Mouse (Mus musculus): ENCODE measurements around the gene Fam110a. TPM values are rescaled to one million over a fixed set of nuclear protein-coding genes. Genes with fewer than 3 reads are reported as not detected.
"Not testable (repeated sequence)": the region's sequence is repeated elsewhere in the genome, so short reads cannot be mapped to it uniquely, and the experiment has no call there.

Gene Fam110a
- total RNA-seq, 2 experiments from 2014 or later: 6.8 to 7.8 TPM

GRCm38 (mm10) chr2:151998932-151999331, 18.9 kb upstream of the Fam110a start:
- intact Hi-C loops (cut with DNase I): no loop called here

GRCm38 (mm10) chr2:151998505-151998899, 18.5 kb upstream of the Fam110a start:
- intact Hi-C loops (cut with DNase I): no loop called here
- peak in 1 of 2 experiments; percentile 16 for DNase-seq (ENCODE audit: extremely low spot score in 1 of 2, low spot score in 2 of 2)

More at GRCm38 (mm10) chr2:151998932-151999331, 18.9 kb upstream of the Fam110a start:
- DNase-seq (ENCODE audit: extremely low spot score in 1 of 2, low spot score in 2 of 2): no peak

DNA sequence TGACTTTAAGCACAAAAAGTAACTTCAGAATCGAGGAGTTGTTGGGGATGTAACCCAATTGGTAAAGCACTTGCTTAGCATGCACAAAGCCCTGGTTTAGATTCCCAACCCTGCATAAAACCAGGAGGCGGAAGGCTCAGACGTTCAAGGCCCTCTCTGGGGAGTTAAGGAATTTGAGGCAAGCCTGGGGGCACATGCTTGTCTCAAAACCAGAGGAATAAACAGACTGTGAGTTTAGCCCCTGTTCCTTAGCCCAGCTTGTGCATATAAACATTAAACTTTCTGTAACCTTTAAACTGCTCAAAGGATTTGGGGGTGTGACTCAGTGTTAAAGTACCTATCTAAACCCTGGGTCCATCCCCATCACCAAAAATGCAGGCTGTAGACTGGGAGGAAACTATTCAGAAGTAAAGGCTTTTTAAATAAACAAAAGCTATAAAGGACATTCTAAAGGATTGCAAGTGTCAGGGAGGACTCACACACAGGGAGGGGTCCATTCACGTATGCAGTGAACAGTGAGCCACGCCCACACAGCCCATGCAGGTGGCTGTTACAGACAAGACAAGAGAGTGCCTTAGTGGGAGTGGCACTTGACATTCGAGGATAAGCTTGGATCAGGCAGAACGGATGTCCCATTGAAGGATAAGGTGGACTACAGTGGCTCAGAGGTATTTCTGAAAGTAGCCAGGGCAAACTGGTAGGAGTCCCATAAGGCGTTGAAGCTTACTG, 17.9 kb upstream of the Fam110a start:
- DNase-seq (ENCODE audit: extremely low spot score in 1 of 2, low spot score in 2 of 2): peak in 1 of 2 experiments; percentile 17
- intact Hi-C loops (cut with DNase I): no loop called here

GRCm38 (mm10) chr2:151997190-151997575, 17.2 kb upstream of the Fam110a start:
- intact Hi-C loops (cut with DNase I); DNase-seq (ENCODE audit: extremely low spot score in 1 of 2, low spot score in 2 of 2): not testable (repeated sequence)

DNA sequence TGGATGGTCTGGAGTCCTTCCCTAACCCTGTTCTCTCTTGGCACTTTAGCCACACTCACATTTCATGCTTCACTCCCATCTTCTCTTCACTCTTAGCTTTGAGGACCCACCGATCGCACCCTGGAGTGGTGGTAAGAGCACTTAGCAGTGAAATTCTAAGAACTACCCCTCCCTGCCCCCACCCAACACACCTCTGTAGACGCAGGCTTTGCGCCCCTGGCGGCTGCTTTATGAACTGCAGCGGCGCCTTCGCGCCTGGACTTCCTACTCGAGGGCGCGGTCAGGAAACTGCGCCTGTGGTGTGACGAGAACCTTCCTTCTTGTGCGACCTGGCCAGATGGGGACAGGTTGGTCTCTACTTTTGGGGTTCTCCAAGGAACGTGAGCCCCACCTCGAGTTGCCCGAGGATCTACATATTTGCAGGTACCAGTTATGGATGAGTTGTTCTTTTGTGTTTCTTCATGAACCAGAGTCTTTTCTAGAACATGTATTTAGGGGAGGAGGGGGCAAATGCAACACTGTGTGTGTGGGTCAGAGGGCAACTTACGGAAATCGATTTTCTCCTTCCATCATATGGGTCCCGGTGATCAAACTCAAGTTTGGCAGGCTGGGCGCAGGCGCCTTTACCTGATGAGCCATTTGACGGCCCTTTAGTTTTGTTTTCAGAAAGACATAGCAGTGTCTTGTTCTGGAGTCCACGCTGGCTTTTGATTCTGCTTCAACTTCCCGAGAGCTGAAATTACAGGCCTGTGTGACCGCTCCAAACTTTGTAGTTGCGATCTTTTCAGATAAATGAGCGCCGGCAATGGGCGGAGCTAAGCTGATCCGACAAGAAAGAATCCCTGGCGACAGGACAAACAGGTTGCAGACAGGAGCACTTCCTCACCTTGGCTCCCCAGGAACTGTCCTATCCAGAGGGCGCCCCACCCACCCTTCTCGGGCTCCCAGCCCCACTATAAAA, 16.5 kb upstream of the Fam110a start, which contains the start of gene Slc52a3:
Gene Slc52a3 (plus strand): TSS at position 283 of the 961 bp plus-strand sequence.
- intact Hi-C loops (cut with DNase I): no loop called here
- DNase-seq (ENCODE audit: extremely low spot score in 1 of 2, low spot score in 2 of 2): peak; percentile 57 to 90

- intact Hi-C loops (cut with DNase I): loop anchor here (2.0 to 5.0 kb wide), 3 partner anchors 54 to 247 kb away; no protein-coding TSS in a partner anchor
- DNase-seq (ENCODE audit: extremely low spot score in 1 of 2, low spot score in 2 of 2): peak; percentile 65 to 79
These were observed 14.5 kb upstream of the Fam110a start for GRCm38 (mm10) chr2:151994350-151995122.

- DNase-seq (ENCODE audit: extremely low spot score in 1 of 2, low spot score in 2 of 2): no peak
- intact Hi-C loops (cut with DNase I): loop anchor here (5.0 kb wide), 1 partner anchor 244 kb away; no protein-coding TSS in a partner anchor
These were observed 11.4 kb upstream of the Fam110a start for GRCm38 (mm10) chr2:151991446-151991845.

DNA sequence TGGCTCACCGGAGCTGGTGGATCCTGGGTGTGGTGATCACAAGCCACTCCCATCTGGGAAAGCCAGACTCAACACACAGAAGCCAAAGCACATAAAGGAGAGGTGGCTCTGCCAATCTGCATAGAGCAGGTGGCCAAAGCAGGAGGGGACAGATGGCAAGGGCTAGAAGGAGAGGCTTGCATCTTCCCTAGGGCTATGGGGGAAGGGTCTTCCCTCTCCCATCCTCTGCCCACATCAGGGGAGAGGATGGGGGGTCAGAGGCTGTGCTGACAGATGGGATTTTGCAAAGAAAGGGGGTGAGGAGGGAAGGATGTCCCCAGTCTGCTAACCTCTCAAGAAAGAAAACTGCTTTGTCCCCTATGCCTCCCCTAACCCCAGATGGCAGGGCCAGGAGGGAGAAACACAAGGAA, 11.0 kb upstream of the Fam110a start:
- intact Hi-C loops (cut with DNase I): loop anchor here (5.0 kb wide), 1 partner anchor 244 kb away; no protein-coding TSS in a partner anchor
- peak in 1 of 2 experiments; percentile 15 for DNase-seq (ENCODE audit: extremely low spot score in 1 of 2, low spot score in 2 of 2)

GRCm38 (mm10) chr2:151988978-151989377, 9.0 kb upstream of the Fam110a start:
- intact Hi-C loops (cut with DNase I): no loop called here
- no peak for DNase-seq (ENCODE audit: extremely low spot score in 1 of 2, low spot score in 2 of 2)

DNA sequence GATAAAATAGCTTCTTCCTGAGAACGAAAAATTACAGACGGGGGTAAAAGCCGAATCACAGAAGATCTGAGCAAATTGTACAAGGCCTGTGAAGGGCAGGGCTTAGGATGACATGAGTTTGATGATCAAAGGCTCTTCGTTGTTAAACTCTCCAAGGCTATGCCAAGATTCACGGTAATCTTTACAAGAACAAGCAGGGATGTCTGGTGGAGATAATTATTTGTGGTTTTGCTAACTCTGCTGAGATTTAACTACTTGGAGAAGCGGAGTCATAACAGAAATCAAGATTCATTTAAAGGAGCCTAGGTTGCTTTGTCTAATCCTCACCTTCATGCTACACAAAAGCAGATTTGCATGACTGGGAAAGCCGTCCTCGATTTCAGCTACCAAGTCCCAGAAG, 6.9 kb upstream of the Fam110a start:
- intact Hi-C loops (cut with DNase I): no loop called here
- no peak for DNase-seq (ENCODE audit: extremely low spot score in 1 of 2, low spot score in 2 of 2)

- intact Hi-C loops (cut with DNase I): no loop called here
- DNase-seq (ENCODE audit: extremely low spot score in 1 of 2, low spot score in 2 of 2): no peak
These were observed 5.6 kb upstream of the Fam110a start for GRCm38 (mm10) chr2:151985426-151986172.

- no peak for DNase-seq (ENCODE audit: extremely low spot score in 1 of 2, low spot score in 2 of 2)
- intact Hi-C loops (cut with DNase I): no loop called here
These were observed 4.0 kb upstream of the Fam110a start for GRCm38 (mm10) chr2:151984019-151984418.

DNA sequence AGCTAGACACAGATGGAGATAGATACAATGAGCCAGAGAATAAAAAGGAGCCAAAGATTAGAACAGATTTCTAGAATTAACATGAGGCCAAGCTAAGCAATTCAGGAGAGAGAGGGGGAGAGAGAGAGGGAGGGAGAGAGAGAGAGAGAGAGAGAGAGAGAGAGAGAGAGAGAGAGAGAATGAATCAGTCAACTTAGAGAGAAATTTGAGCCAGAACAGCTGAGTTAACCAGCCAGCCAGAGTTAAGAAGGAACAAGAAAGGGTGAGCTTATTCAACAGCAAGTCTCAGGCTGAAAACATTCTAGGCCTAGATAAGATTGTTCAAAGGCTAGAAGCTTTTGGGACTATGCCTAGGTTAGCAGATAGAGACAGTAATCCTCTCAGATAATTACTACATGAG, 2.5 kb upstream of the Fam110a start:
- intact Hi-C loops (cut with DNase I): no loop called here
- DNase-seq (ENCODE audit: extremely low spot score in 1 of 2, low spot score in 2 of 2): no peak

- no peak for DNase-seq (ENCODE audit: extremely low spot score in 1 of 2, low spot score in 2 of 2)
- intact Hi-C loops (cut with DNase I): no loop called here
These were observed 1.2 kb upstream of the Fam110a start for GRCm38 (mm10) chr2:151981268-151981667.

DNA sequence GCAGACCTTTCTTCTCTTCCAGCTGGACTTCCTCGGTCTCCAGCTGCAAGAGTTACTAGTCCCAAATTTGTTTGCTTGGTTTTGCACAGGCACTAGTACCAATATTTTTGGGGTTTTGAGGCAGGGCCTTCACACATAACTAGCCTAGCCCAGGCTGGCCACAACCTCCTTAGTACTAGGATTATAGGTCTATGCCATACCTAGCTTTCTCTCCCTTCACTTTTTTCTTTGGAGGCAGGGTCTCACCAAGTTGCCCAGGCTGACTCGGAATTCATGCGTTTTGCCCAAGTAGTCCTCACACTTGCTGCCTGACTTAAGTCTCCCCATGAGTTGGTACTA, 305 bp upstream of the Fam110a start:
- no peak for DNase-seq (ENCODE audit: extremely low spot score in 1 of 2, low spot score in 2 of 2)
- intact Hi-C loops (cut with DNase I): no loop called here

GRCm38 (mm10) chr2:151978494-151978893, 1.5 kb downstream of the Fam110a start:
- DNase-seq (ENCODE audit: extremely low spot score in 1 of 2, low spot score in 2 of 2): no peak
- intact Hi-C loops (cut with DNase I): no loop called here

DNA sequence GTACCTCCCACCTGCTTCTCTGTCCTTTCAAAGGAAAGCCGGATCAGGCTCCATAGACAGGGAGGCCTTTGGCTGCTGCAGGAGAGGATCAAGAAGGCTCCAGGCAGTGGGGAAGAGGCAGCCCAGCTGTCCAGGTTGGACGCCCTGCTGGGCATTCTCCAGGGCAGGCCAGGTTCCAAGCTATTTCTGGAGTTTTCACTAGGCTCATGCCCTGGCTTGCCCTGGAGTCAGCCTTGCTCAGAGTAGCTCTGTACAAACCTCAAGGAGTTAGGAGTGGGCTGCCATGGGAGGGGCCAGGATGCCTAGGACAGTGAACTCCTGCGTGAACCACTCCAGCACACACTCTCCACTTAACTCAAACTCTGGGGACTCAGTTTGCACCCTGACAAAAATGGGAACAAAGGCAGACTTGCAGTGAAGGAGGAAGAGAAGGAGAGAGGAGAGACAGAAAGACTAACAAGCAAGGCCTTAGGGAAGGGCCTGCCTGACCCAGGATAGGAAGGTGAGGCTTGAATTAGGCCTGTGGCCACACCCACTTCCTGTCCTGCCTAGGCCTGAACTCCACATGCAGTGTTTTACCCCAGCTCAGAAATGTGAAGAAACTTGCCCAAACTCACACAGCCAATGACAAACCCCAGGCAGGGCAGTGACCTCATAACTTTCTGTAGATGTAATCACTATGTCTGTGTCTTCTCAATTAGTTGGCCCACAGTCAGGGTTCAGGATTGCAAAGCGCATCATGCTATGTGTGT, 2.2 kb downstream of the Fam110a start:
- no peak for DNase-seq (ENCODE audit: extremely low spot score in 1 of 2, low spot score in 2 of 2)
- intact Hi-C loops (cut with DNase I): no loop called here

- intact Hi-C loops (cut with DNase I): no loop called here
- no peak for DNase-seq (ENCODE audit: extremely low spot score in 1 of 2, low spot score in 2 of 2)
These were observed 4.0 kb downstream of the Fam110a start for GRCm38 (mm10) chr2:151976067-151976466.

Measured in left cerebral cortex, postnatal 10 days (tissue).